Mouse (Mus musculus): ENCODE results near the gene Bloc1s5. TPM values are rescaled to one million over a fixed set of nuclear protein-coding genes. Genes with fewer than 3 reads are reported as not detected.

The Bloc1s5 gene
- polyA plus RNA-seq (2014; fragmentation: Illumina TruSeq; extraction: RNeasy Lipid Tissue Mini Kit (QIAGEN cat#74804); ENCODE audit: low read depth, low replicate concordance), result 7.2 TPM

GRCm38 (mm10) chr13:38634800-38635269 lies at the start of gene Bloc1s5:
Gene Bloc1s5 (minus strand): TSS chr13:38635109.

GRCm38 (mm10) chr13:38658528-38659280 lies 23.8 kb upstream of the Bloc1s5 start, which contains the start of gene Eef1e1:
Gene Eef1e1 (minus strand): TSS chr13:38659058.

Other genes starting within 250 kb of the Bloc1s5 start
- 136 TPM for gene Txndc5, start 106.3 kb downstream of the Bloc1s5 start, polyA plus RNA-seq (2014; fragmentation: Illumina TruSeq; extraction: RNeasy Lipid Tissue Mini Kit (QIAGEN cat#74804); ENCODE audit: low read depth, low replicate concordance)
- 9.6 TPM for gene Eef1e1, start 23.9 kb upstream of the Bloc1s5 start, polyA plus RNA-seq (2014; fragmentation: Illumina TruSeq; extraction: RNeasy Lipid Tissue Mini Kit (QIAGEN cat#74804); ENCODE audit: low read depth, low replicate concordance)